Mouse (Mus musculus) limb, embryonic 15.5 days (tissue): ENCODE results near the gene Hmgcs1. TPM values are rescaled to one million over a fixed set of nuclear protein-coding genes. Genes with fewer than 3 reads are reported as not detected.
A peak's percentile ranks its signal among the peaks of the same experiment; 100 is the strongest.
"Not testable (repeated sequence)": the region's sequence is repeated elsewhere in the genome, so short reads cannot be mapped to it uniquely, and the experiment has no call there.

ENCODE experiments used
- ATAC-seq: fragments of 200-750 bp; cut with Nextera tagmentation; 2 replicates; pipeline ENCODE4 v1.8.0; 2017; ENCODE audit warnings: low read depth, moderate TSS enrichment; ENCODE audit not compliant: insufficient number of reproducible peaks, low FRiP score, low TSS enrichment
- H3K27ac ChIP-seq: fragments of 300-500 bp; sonication (generic); 2 replicates; pipeline ENCODE4 v1.5.1; 2015; ENCODE audit warnings: moderate library complexity, mild to moderate bottlenecking, inconsistent platforms
- H3K27me3 ChIP-seq: fragments of 300-500 bp; sonication (generic); 2 replicates; pipeline ENCODE4 v1.6.1; 2015; ENCODE audit warnings: inconsistent platforms
- H3K36me3 ChIP-seq: fragments of 300-500 bp; sonication (generic); 2 replicates; pipeline ENCODE4 v1.6.1; 2015; ENCODE audit warnings: inconsistent platforms
- H3K4me1 ChIP-seq: fragments of 300-500 bp; sonication (generic); 2 replicates; pipeline ENCODE4 v1.6.1; 2015; ENCODE audit warnings: inconsistent platforms
- H3K4me2 ChIP-seq: fragments of 300-500 bp; sonication (generic); 2 replicates; pipeline ENCODE4 v1.6.1; 2015; ENCODE audit warnings: mild to moderate bottlenecking, inconsistent platforms
- H3K4me3 ChIP-seq: fragments of 300-500 bp; sonication (generic); 2 replicates; pipeline ENCODE4 v1.5.1; 2015; ENCODE audit warnings: mild to moderate bottlenecking, inconsistent platforms
- H3K9ac ChIP-seq: fragments of 300-500 bp; sonication (generic); 2 replicates; pipeline ENCODE4 v1.6.1; 2015; ENCODE audit warnings: inconsistent platforms
- H3K9me3 ChIP-seq: fragments of 300-500 bp; sonication (generic); 2 replicates; pipeline ENCODE4 v1.6.1; 2016; ENCODE audit warnings: inconsistent platforms
- WGBS: fragments of 180-500 bp; shearing (Covaris S2); methylation state at CpG from one replicate; pipeline ENCODE4 v1.1.7; 2015; 5-methylcytosine and 5-hydroxymethylcytosine counted together
- polyA plus RNA-seq: library from polyadenylated mRNA; unstranded; fragments of >200 nt; fragmentation: Nextera tagmentation; extraction: Ambion mirVana; gene quantifications from 2 replicates; pipeline ENCODE4 v1.2.1, GENCODE M21; 2015

Hmgcs1 gene
- polyA plus RNA-seq, 1 experiment from 2014 or later, result 139 TPM

DNA sequence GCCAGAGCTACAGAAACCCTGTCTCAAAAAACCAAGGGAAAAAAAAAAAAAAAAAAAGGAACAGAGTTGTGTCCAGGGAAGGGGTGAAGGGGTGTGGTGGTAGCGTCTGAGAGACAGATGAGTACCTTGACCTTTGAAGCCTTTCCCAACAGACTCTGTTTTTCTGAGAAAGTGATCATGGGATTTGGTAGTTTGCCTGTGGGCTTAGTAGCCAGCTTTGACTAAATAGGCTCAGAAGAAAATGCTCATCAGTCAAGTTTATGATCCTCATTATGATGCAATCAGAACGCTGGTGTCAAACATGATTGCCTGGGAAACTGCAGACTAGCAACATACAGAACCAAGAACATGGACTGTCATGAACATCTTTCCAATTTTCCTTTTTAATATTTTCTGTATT is 10.5 kb upstream of the Hmgcs1 start:
- Histone ChIP-seq H3K4me1 (no peaks in the 10 kb centered on the region), H3K36me3 (no peaks in the 10 kb centered on the region), H3K27me3 (no peaks in the 10 kb centered on the region), H3K27ac (no peak overlapping the region), H3K4me3 (no peak overlapping the region), H3K9me3 (no peaks in the 10 kb centered on the region), H3K4me2 (no peak overlapping the region), H3K9ac (no peak overlapping the region)
- no peak for ATAC-seq
- 54% methylated on average over 2 of the region's 2 CpGs for WGBS

DNA sequence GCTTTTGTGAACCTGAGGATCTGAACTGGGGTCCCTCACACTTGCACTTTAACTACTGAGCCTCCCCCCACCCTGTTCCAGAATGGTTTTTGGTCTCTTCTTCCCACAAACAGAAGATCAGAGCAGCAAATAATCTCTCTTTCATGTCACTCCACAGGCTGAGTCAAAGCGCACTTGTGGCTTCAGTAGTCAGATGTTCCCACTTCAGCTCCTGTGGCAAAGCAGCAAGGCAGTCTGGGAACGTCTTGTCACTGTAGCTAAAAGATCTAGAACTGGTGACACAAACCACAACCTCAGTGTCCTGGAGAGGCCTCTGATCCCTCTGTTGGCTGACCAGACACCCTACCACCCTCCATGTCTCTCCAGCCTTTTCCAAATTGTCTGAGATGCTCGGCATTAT is 9.0 kb upstream of the Hmgcs1 start:
- WGBS, result 69% methylated on average over 3 of the region's 3 CpGs
- Histone ChIP-seq H3K9ac (no peak overlapping the region), H3K27me3 (no peaks in the 10 kb centered on the region), H3K36me3 (no peaks in the 10 kb centered on the region), H3K4me2 (no peak overlapping the region), H3K4me3 (no peak overlapping the region), H3K9me3 (no peaks in the 10 kb centered on the region), H3K27ac (no peak overlapping the region), H3K4me1 (no peaks in the 10 kb centered on the region)
- no peak for ATAC-seq

DNA sequence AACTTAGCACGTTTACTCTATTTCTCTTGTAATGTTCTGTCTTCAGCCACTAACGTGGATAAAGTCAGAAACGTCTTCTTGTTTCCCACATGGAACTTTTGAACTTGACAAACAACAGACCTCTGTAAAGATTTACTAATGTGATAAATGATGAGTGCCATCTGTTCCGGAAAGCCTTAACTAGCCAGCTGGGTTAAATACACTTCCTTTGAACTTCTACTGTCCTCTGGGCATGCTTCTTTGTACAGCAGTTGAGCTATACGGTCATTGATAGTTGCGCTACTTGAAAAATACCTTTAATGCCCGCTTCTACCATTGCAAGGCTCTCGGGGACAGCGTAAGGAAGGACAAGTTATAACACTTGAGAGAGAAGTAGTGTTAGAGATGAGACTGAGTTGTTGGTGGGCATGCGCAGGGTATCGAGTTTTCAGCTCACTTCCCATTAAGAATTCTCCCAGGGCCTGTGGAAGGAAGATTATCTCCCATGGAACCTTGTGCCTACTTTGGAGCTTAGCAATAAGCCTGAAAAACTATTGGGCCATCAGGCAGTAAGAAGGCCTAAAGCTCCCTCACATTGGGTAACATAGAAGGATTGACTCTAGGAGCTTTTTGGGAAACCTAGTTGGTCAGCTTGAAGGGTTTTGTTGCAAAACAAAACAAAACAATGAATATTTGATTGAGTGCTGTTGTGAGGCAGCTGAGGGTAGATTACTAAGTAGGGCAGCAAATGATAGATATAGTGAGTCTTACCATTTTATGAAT is 5.6 kb upstream of the Hmgcs1 start:
- 38% methylated on average over 11 of the region's 11 CpGs for whole genome bisulfite sequencing
- no peak for ATAC-seq
- H3K4me2 ChIP-seq, result no peak overlapping the region

DNA sequence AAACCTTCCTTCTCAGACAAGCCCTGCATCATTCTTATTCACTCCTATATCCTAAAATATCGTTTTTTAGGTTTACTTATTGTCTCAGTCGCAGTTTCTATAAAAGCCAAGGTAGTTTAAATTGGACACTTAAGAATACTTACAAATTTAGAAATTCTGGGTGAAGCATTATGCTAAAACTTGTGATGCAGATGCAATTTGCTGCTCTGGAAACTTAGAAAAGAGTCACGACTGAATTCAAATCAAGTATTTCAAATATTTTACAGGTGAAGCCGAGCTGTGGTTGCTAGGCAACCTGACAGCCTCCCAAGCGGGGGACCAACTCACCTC is 505 bp upstream of the Hmgcs1 start:
- 5% methylated on average over 5 of the region's 5 CpGs for WGBS
- Histone ChIP-seq H3K4me3 (peak overlapping the region; percentile 94), H3K9ac (no peak overlapping the region), H3K27ac (peak overlapping the region; percentile 47; the same call in 1 of the 2 replicates), H3K4me1 (peaks cover 17% of the 10 kb centered on the region), H3K9me3 (no peaks in the 10 kb centered on the region), H3K36me3 (no peaks in the 10 kb centered on the region), H3K27me3 (no peaks in the 10 kb centered on the region), H3K4me2 (peak overlapping the region; percentile 61)
- ATAC-seq, result no peak

More for the DNA sequence above, 5.6 kb upstream of the Hmgcs1 start:
- Histone ChIP-seq H3K4me3 (no peak overlapping the region), H3K4me1 (no peaks in the 10 kb centered on the region), H3K9ac (no peak overlapping the region), H3K27ac (no peak overlapping the region), H3K9me3 (no peaks in the 10 kb centered on the region), H3K27me3 (no peaks in the 10 kb centered on the region), H3K36me3 (no peaks in the 10 kb centered on the region)

DNA sequence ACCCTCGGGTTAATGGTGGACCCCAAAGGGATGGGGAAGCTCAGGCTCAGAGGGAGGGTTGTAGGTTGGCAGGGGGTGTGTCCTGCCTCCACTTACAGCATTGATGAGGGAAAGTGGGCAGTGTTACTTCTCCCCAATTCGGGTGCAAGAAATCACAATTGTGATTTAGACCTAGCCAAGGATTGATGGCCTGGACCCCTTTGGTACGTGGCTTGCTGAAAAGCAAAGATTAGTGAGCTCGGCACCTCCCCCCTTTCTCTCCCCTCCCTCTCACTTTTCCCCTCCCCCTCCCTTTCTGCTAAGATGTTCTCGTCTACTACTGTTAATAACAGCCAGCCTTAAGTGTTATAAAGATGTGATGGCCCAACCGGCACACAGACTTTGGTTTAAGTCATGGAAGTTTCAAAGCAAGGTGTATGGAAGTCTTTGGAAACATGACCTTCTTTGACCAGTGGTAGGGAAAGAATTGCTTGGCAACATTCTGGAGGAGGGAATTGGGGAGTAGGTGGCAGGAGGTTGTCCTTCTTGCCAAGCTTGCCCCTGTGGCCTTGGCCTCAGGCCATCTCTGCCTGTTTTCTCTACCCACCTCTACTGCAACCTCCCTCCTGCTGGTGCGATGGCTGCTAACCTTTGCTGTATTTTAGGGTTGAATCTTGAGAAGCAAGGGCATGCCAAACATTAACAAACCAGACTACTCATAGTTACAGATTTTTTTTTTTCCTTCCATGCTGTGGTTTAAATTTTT is 869 bp downstream of the Hmgcs1 start:
- H3K4me1 ChIP-seq, result peaks cover 23% of the 10 kb centered on the region
- no peak for ATAC-seq
- H3K27me3 ChIP-seq, result no peaks in the 10 kb centered on the region
- peak overlapping the region; percentile 61 for H3K4me2 ChIP-seq
- H3K9me3 ChIP-seq, result no peaks in the 10 kb centered on the region
- H3K9ac ChIP-seq, result peak overlapping the region; percentile 91
- H3K36me3 ChIP-seq, result 0 out of 2 replicates have a peak, but pooled peaks cover 3% of the 10 kb centered on the region
- H3K4me3 ChIP-seq, result peak overlapping the region; percentile 94
- H3K27ac ChIP-seq, result peak overlapping the region; percentile 98
- WGBS, result under 1% methylated on average over 7 of the region's 7 CpGs

DNA sequence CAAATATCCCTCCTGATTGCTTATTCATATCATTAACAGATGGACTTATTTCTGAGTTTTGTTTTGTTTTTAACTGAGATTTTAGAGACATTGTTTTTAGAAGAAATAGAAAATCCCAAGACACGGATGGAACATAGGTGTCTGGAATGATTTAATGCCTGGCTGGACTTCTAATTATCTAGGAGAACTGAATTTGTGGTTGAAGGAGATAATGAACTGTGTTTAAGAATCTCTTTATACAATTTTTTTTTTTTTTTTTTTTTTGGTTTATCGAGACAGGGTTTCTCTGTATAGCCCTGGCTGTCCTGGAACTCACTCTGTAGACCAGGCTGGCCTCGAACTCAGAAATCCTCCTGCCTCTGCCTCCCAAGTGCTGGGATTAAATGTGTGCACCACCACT is 1.8 kb downstream of the Hmgcs1 start:
- H3K27me3 ChIP-seq, H3K36me3 ChIP-seq, H3K9ac ChIP-seq, H3K9me3 ChIP-seq, ATAC-seq, H3K27ac ChIP-seq: not testable (repeated sequence)
- H3K4me2 ChIP-seq, result peak overlapping the region; percentile 61
- peaks cover 23% of the 10 kb centered on the region for H3K4me1 ChIP-seq
- 71% methylated on average over 3 of the region's 3 CpGs for WGBS
- H3K4me3 ChIP-seq, result peak overlapping the region; percentile 94

DNA sequence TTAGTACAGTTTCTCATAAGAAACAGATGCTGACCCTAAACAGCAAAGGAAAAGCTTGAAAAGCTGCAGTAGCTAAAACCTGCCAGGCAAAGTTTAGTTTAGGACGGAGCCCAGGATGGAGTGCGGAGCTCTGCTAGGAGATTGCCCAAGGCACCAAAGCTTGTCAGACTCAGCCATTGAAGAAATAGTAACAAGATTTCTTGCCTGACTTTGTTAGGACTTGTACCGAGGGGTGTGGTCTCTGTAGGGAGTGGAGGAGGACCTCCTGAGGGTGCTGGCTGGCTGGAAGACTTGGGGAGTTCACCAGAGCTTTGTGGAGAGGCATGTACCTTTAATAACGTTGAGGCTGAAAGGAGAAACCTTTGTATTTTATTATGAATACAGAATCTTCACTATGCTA is 5.5 kb downstream of the Hmgcs1 start:
- no peak overlapping the region for H3K4me2 ChIP-seq
- H3K9me3 ChIP-seq, result no peaks in the 10 kb centered on the region
- H3K9ac ChIP-seq, result no peak overlapping the region
- peaks cover 13% of the 10 kb centered on the region for H3K36me3 ChIP-seq
- ATAC-seq, result peak; percentile 58; the same call in 1 of the 2 replicates
- peak overlapping the region; percentile 60 for H3K27ac ChIP-seq
- H3K27me3 ChIP-seq, result no peaks in the 10 kb centered on the region
- WGBS, result 53% methylated on average over 4 of the region's 4 CpGs
- no peak overlapping the region for H3K4me3 ChIP-seq
- H3K4me1 ChIP-seq, result peaks cover 23% of the 10 kb centered on the region

DNA sequence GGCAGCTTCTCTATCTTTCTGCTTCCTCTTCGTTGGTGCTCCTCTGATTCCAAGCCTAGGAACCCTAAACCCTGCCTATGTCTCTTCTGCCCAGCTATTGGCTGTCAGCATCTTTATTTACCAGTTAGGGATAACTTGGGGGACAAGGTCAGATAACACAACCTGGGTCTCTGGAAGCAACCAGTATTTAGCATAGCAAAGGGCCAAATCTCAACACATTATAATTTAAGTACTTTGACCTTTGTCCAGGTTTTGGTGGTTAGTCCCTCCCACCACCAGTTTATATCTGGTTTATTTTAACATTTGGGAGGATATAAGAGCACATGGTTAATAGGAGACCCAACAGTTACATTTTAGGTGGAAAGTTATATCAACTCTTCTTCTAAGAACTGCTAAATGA is 6.3 kb downstream of the Hmgcs1 start:
- no peaks in the 10 kb centered on the region for H3K27me3 ChIP-seq
- 64% methylated on average over 1 of the region's 1 CpGs for WGBS
- no peaks in the 10 kb centered on the region for H3K9me3 ChIP-seq
- H3K36me3 ChIP-seq, result peaks cover 18% of the 10 kb centered on the region
- ATAC-seq, result no peak
- no peak overlapping the region for H3K4me2 ChIP-seq
- H3K9ac ChIP-seq, result no peak overlapping the region
- H3K27ac ChIP-seq, result no peak overlapping the region
- H3K4me1 ChIP-seq, result peaks cover 18% of the 10 kb centered on the region
- no peak overlapping the region for H3K4me3 ChIP-seq

DNA sequence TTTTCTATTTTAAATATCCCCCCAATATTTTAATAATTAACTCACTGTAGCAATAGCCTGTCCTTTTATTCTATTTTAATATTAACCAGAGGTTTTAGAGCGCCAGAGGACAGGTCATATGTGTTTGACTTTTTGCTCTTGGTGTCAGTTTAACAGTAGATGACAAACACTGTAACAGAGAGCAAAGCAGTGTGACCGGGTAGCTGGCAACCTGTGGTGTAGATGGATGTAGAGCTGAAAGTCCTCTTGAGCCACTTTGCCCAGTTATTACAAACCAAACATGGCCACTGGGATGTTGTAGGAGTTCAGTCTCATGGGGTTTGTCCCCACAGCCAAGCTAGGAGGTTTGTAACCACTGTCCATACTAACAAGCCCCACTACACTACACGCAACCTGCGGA is 8.3 kb downstream of the Hmgcs1 start:
- ATAC-seq, result no peak
- 89% methylated on average over 4 of the region's 4 CpGs for WGBS
- Histone ChIP-seq H3K36me3 (peaks cover 32% of the 10 kb centered on the region), H3K4me3 (no peak overlapping the region), H3K27ac (no peak overlapping the region), H3K4me1 (peaks cover 8% of the 10 kb centered on the region), H3K4me2 (no peak overlapping the region), H3K27me3 (no peaks in the 10 kb centered on the region), H3K9me3 (no peaks in the 10 kb centered on the region), H3K9ac (no peak overlapping the region)

DNA sequence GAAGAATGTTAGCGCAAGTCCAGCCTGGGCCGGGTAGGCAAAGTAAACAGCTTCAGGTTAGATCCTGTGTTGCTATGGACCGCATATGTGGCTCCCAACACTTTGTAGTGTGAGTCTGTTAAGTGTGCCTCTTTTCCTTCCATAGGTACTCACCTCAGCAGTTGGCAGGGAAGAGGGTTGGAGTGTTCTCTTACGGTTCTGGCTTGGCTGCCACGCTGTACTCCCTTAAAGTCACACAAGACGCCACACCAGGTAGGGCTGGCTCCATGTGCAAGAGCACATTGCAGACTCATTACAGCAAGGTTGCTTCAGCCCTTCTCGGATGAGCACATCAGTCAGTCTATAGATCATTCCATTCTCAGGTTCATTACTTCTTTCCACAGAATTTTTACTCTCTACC is 14.1 kb downstream of the Hmgcs1 start:
- whole genome bisulfite sequencing, result 95% methylated on average over 7 of the region's 7 CpGs
- H3K4me1 ChIP-seq, result no peaks in the 10 kb centered on the region
- H3K4me3 ChIP-seq, result no peak overlapping the region
- no peaks in the 10 kb centered on the region for H3K27me3 ChIP-seq
- H3K4me2 ChIP-seq, result no peak overlapping the region
- H3K9ac ChIP-seq, result no peak overlapping the region
- H3K36me3 ChIP-seq, result peaks cover 70% of the 10 kb centered on the region
- no peak for ATAC-seq
- no peak overlapping the region for H3K27ac ChIP-seq
- H3K9me3 ChIP-seq, result no peaks in the 10 kb centered on the region

DNA sequence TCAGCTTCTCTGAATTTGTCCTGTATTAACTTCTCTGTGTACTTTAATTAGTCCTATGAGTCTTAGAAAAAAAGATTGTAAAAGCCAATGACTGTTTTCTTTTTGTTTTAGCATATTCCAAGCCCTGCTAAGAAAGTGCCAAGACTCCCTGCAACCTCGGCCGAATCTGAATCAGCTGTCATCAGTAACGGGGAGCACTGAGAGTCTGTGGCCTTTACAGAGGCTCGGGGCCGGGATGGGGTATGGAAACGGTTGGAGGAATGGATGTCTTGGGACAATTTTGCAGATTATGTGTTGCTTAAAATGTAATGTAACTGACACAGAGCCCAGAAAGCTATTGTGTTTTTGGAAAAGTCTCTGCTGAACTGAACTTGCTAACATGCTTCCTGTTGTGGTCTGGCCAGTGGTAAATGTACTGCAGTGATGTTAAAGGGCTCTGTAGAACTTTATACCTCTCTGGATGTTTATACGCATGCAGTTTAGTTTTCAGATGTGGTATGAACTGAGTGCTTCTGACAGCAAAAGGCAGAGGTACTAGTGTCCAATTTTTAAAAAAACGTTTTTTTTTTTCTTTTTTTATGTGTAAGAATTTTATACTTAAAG is 16.2 kb downstream of the Hmgcs1 start:
- not testable (repeated sequence) for ATAC-seq, H3K27ac ChIP-seq, H3K4me2 ChIP-seq, H3K4me1 ChIP-seq, H3K27me3 ChIP-seq, H3K9me3 ChIP-seq, H3K9ac ChIP-seq, H3K4me3 ChIP-seq
- 68% methylated on average over 8 of the region's 8 CpGs for WGBS
- peaks cover 64% of the 10 kb centered on the region for H3K36me3 ChIP-seq

DNA sequence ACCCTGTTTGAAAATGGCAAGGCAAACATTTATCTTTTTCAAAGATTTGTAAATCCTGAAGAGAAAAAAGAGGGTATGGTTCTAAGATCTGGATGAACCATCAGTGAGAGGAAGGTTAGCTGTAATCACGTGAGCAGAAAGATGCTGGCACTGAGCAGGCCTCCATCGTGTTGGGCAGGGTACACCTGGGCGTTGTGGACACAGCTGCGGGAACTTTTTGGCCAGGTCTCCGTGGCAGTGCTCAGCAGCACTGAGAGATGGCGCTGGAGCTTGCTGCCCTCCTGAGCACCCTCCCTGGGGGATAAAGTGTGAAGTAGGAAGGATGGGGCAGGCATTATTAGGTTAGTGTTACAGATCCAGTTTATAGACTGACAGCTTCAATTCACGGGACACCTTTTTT is 16.8 kb downstream of the Hmgcs1 start:
- Histone ChIP-seq H3K9me3 (no peaks in the 10 kb centered on the region), H3K27ac (no peak overlapping the region), H3K9ac (no peak overlapping the region), H3K4me2 (no peak overlapping the region), H3K4me3 (no peak overlapping the region), H3K36me3 (peaks cover 62% of the 10 kb centered on the region), H3K27me3 (no peaks in the 10 kb centered on the region), H3K4me1 (no peaks in the 10 kb centered on the region)
- WGBS, result 73% methylated on average over 7 of the region's 7 CpGs
- ATAC-seq, result no peak
